In genomic region chr16:31664287-31664597, GRCm38 (mm10) we compare ENCODE assay signal across 8 mouse cellular contexts. TPM values are rescaled to one million over a fixed set of nuclear protein-coding genes. Genes with fewer than 3 reads are reported as not detected.
A peak's percentile ranks its signal among the peaks of the same experiment; 100 is the strongest.
DNase-seq lines count a peak whose midpoint lies in the region; ATAC-seq and TF ChIP-seq lines count a peak whose summit lies in the region.

No protein-coding gene starts in this region.

- H3K27me3 ChIP-seq in kidney, postnatal 0 days (ENCODE audit: insufficient read depth, low read length) = no peaks in the 10 kb centered on the region
- H3K27me3 ChIP-seq in intestine, embryonic 14.5 days (replicated peaks; ENCODE audit: control insufficient read depth, insufficient read depth, low read length) = no peaks in the 10 kb centered on the region
- H3K27me3 ChIP-seq in midbrain, postnatal 0 days (ENCODE audit: insufficient read depth, low read length) = peaks cover 6% of the 10 kb centered on the region; the same call in 1 of the 2 replicates

- H3K36me3 ChIP-seq in kidney, postnatal 0 days (ENCODE audit: insufficient read depth, low read length) = no peaks in the 10 kb centered on the region
- H3K36me3 ChIP-seq in intestine, embryonic 14.5 days (ENCODE audit: control insufficient read depth, insufficient read depth, low read length) = peaks cover 34% of the 10 kb centered on the region
- H3K36me3 ChIP-seq in midbrain, postnatal 0 days (ENCODE audit: insufficient read depth, low read length) = no peaks in the 10 kb centered on the region

- ATAC-seq in kidney, postnatal 0 days (replicated peaks; ENCODE audit: low FRiP score, low read depth) = peak; percentile 70
- peak; percentile 76 for ATAC-seq in intestine, embryonic 14.5 days (replicated peaks; ENCODE audit: low FRiP score, low TSS enrichment, low read depth)
- ATAC-seq in midbrain, postnatal 0 days (ENCODE audit: low FRiP score) = peak; percentile 64

- no peak for DNase-seq in kidney, postnatal 0 days (ENCODE audit: low spot score)
- no peak for DNase-seq in kidney, adult 18-20 months
- DNase-seq in intestine, embryonic 14.5 days (ENCODE audit: low spot score) = no peak
- DNase-seq in midbrain, postnatal 0 days (ENCODE audit: low spot score) = no peak
- DNase-seq in left cerebral cortex, postnatal 14 days (ENCODE audit: low spot score in 2 of 2) = no peak
- DNase-seq in kidney, adult 9 months = no peak
- no peak for DNase-seq in kidney, postnatal 36 days

- H3K4me3 ChIP-seq in kidney, postnatal 0 days (replicated peaks; ENCODE audit: low read depth, low read length) = peak overlapping the region; percentile 97
- H3K4me3 ChIP-seq in cortical plate, adult 2 months (ENCODE audit: insufficient read depth, low read length) = peak overlapping the region; percentile 65
- peak overlapping the region; percentile 89 for H3K4me3 ChIP-seq in intestine, embryonic 14.5 days (ENCODE audit: low read depth, low read length)
- H3K4me3 ChIP-seq in midbrain, postnatal 0 days (ENCODE audit: low read depth, low read length) = peak overlapping the region; percentile 94

- H3K4me2 ChIP-seq in kidney, postnatal 0 days (ENCODE audit: low read length) = peak overlapping the region; percentile 94
- H3K4me2 ChIP-seq in intestine, embryonic 14.5 days (ENCODE audit: low read length) = peak overlapping the region; percentile 64
- peak overlapping the region; percentile 98 for H3K4me2 ChIP-seq in midbrain, postnatal 0 days (ENCODE audit: low read depth, low read length, poor library complexity, severe bottlenecking)

- 0% methylated on average over 26 of the region's 36 CpGs for WGBS in kidney, postnatal 0 days
- WGBS in intestine, embryonic 14.5 days = under 1% methylated on average over 23 of the region's 36 CpGs
- under 1% methylated on average over 19 of the region's 36 CpGs for WGBS in midbrain, postnatal 0 days

- no peak for TF ChIP-seq POLR2A in cortical plate, adult 2 months (IDR thresholded peaks at IDR 0.05; ENCODE audit: extremely low read depth, insufficient read depth, low read length)

- intact Hi-C loops in left cerebral cortex, postnatal 14 days (cut with DNase I) = no loop called here

- H3K9me3 ChIP-seq in kidney, postnatal 0 days (replicated peaks; ENCODE audit: low read length) = no peaks in the 10 kb centered on the region
- no peaks in the 10 kb centered on the region for H3K9me3 ChIP-seq in intestine, embryonic 14.5 days (ENCODE audit: control insufficient read depth, low read length)
- no peaks in the 10 kb centered on the region for H3K9me3 ChIP-seq in midbrain, postnatal 0 days (ENCODE audit: low read length)

- H3K9ac ChIP-seq in kidney, postnatal 0 days (ENCODE audit: low read depth, low read length) = peak overlapping the region; percentile 91
- H3K9ac ChIP-seq in intestine, embryonic 14.5 days (ENCODE audit: low read length) = peak overlapping the region; percentile 92
- peak overlapping the region; percentile 64 for H3K9ac ChIP-seq in midbrain, postnatal 0 days (replicated peaks; ENCODE audit: low read length, poor library complexity, severe bottlenecking)

- peak overlapping the region; percentile 97 for H3K27ac ChIP-seq in kidney, postnatal 0 days
- H3K27ac ChIP-seq in cortical plate, adult 2 months (ENCODE audit: insufficient read depth, low read length) = no peak overlapping the region; the same call in 1 of the 2 replicates
- peak overlapping the region; percentile 97 for H3K27ac ChIP-seq in intestine, embryonic 14.5 days (ENCODE audit: low read depth)
- peak overlapping the region; percentile 68 for H3K27ac ChIP-seq in midbrain, postnatal 0 days (ENCODE audit: low read depth, low read length)

- no peak for TF ChIP-seq CTCF in kidney, postnatal 0 days (IDR thresholded peaks at IDR 0.05; ENCODE audit: low read depth)
- no peak for TF ChIP-seq CTCF in cortical plate, adult 2 months (IDR thresholded peaks at IDR 0.05; ENCODE audit: extremely low read depth, insufficient read depth, low read length)
- no peak for TF ChIP-seq CTCF in midbrain, postnatal 0 days (IDR thresholded peaks at IDR 0.05)

- 0 out of 2 replicates have a peak, but pooled peaks cover 8% of the 10 kb centered on the region for H3K4me1 ChIP-seq in kidney, postnatal 0 days (replicated peaks; ENCODE audit: insufficient read depth, low read length)
- peaks cover 3% of the 10 kb centered on the region; the same call in 1 of the 2 replicates for H3K4me1 ChIP-seq in cortical plate, adult 2 months (ENCODE audit: control insufficient read depth, insufficient read depth, low read length)
- peaks cover 8% of the 10 kb centered on the region; the same call in 1 of the 2 replicates for H3K4me1 ChIP-seq in intestine, embryonic 14.5 days (replicated peaks; ENCODE audit: control insufficient read depth, insufficient read depth, low read length)
- H3K4me1 ChIP-seq in midbrain, postnatal 0 days (ENCODE audit: insufficient read depth, low read length) = no peaks in the 10 kb centered on the region

RNA-seq across cellular contexts. Expression of gene Dlg1, which starts 1.0 kb away (rescaled TPM):
- polyA plus RNA-seq in kidney, postnatal 0 days (2015; fragmentation: Nextera tagmentation; extraction: Ambion mirVana) = 19.3 and 20.0 TPM in 2 replicates
- polyA plus RNA-seq in cortical plate, adult 2 months (2012; rRNA removed) = 107 and 109 TPM in 2 replicates
- polyA plus RNA-seq in intestine, embryonic 14.5 days (2014; fragmentation: Nextera tagmentation; extraction: Ambion mirVana) = 28.5 and 31.1 TPM in 2 replicates
- total RNA-seq in midbrain, postnatal 0 days (2014; rRNA removed) = 24.8 and 25.0 TPM in 2 replicates
- 10.1 and 10.9 TPM in 2 replicates for polyA plus RNA-seq in midbrain, postnatal 0 days (2015; fragmentation: Nextera tagmentation; extraction: Ambion mirVana)
- 100 to 1,000 TPM; 148 to 158 TPM for total RNA-seq in left cerebral cortex, postnatal 14 days (2021)
